Mouse (Mus musculus) cerebellum, adult 2 months (tissue): ENCODE results near the gene Tlk2.

Experiments
- CTCF ChIP-seq: fragments of 200-500 bp; IDR thresholded peaks from 2 replicates; pipeline ENCODE4 v1.5.1; 2011; ENCODE audit warnings: low read depth, mild to moderate bottlenecking, control low read depth, low read length, moderate library complexity, borderline replicate concordance; ENCODE audit not compliant: insufficient read depth
- POLR2A ChIP-seq: fragments of 200-500 bp; IDR thresholded peaks from 2 replicates; pipeline ENCODE4 v1.6.1; 2011; ENCODE audit warnings: low read length, control low read depth, borderline replicate concordance; ENCODE audit not compliant: insufficient read depth

DNA sequence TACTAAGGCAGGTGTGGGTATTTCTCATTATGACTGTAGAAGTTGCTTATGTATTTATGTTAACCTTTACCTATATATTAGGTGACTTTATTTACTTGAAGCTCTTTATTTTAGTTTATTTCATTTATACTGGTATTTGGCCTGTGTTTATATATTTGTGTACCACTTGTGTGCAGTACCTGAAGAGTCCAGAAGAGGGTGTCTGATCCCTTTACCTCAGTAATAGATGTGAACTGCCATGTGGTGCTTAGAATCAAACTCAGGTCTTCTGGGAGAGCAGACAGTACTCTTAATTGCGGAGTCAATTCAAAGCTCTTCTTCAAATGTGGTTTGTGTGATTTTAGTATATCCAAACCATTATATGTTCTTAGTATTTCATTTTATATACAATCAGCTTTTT lies 35.6 kb downstream of the Tlk2 start:
- no peak for TF ChIP-seq CTCF
- no peak for TF ChIP-seq POLR2A
